Mouse (Mus musculus): ENCODE measurements around the gene Slc4a10. TPM values are rescaled to one million over a fixed set of nuclear protein-coding genes. Genes with fewer than 3 reads are reported as not detected.

Gene Slc4a10
- total RNA-seq, 4 experiments from 2014 or later: 203 to 233 (median 219) TPM

GRCm38 (mm10) chr2:62347762-62348161 lies 301.5 kb downstream of the Slc4a10 start:
- DNase-seq (ENCODE audit: low spot score in 2 of 2): no peak

GRCm38 (mm10) chr2:62352035-62352434 lies 305.8 kb downstream of the Slc4a10 start:
- DNase-seq (ENCODE audit: low spot score in 2 of 2): no peak

GRCm38 (mm10) chr2:62355766-62356165 lies 309.5 kb downstream of the Slc4a10 start:
- DNase-seq (ENCODE audit: low spot score in 2 of 2): no peak

DNA sequence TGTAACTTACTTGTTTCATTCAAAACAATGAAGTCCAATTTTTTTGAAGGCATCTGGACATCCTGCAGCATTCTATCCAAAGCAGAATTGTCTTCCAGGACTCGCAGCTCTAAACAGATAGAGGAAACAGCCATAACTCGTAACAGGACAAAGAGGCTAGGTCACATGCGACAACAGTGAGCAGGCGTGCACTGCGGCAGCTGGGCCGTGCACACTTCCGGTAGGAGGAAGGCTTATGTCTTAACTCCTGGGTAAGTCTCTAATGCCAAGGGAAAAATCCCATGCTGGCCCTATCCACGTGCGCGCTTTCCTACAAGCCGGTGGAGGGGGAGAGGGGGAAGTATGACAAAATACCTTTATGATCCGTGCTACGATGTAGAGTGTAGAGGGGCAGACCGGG lies 310.3 kb downstream of the Slc4a10 start:
- DNase-seq (ENCODE audit: low spot score in 2 of 2): no peak

DNA sequence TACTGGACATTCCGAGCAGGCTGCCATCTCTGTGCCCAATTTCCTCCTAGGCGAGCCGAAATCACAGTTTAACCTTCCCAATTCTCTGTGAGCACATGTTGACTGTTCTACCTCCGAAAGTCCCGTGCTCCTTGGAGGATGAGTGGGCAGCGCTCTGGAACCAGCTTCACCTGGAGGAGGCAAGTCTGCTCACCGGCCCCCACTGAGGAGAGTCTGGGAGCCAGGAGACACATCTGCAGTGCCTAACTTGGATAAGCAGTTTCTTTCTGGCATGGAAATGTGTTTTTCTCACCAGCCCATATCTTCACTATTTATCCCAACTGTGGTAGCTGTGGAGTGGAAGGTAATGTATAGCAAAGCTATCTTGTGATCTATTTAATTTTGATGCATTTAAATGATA lies 311.0 kb downstream of the Slc4a10 start:
- DNase-seq (ENCODE audit: low spot score in 2 of 2): no peak

- DNase-seq (ENCODE audit: low spot score in 2 of 2): no peak
Measured at GRCm38 (mm10) chr2:62360872-62361271, 314.6 kb downstream of the Slc4a10 start.

- no peak for DNase-seq (ENCODE audit: low spot score in 2 of 2)
Measured at GRCm38 (mm10) chr2:62361514-62361913, 315.3 kb downstream of the Slc4a10 start.

DNA sequence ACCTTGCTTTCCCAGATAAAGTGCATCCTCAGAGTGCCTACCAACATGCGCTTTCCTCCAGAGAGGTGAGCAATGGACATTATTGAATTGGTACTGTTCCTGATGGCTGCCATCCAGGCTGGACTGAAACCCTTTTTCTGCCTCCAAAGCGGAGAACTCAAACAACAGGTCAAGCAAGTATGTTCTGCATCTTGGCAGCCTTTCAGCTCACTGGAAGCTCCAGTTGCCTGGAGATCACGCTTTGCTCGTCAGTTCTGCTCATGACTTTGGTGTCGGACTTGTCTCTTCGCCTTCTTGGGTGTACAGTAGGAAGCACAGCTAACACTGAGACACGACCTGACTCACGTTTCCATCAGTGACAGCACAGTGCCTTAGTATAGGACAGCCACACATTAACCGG lies 315.9 kb downstream of the Slc4a10 start:
- DNase-seq (ENCODE audit: low spot score in 2 of 2): no peak

DNA sequence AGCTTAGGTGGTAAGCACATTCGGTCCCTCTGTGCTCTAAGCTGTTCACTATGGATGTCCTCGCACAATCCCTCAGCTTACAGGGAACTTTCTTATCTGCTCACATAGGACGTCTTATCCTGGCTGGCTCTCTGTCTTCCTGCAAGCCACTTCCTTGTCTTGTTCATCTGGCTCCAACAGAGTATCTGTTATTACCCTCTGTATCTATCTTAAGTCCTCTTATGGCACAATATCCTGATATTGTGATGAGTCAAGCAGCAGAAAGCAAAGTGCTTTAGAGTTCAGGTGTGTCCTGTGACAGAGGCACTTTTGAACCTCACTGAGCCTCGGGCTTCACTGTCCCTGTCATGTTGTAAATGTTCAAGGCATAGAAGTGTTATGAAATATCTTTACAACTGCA lies 317.3 kb downstream of the Slc4a10 start:
- DNase-seq (ENCODE audit: low spot score in 2 of 2): no peak

DNA sequence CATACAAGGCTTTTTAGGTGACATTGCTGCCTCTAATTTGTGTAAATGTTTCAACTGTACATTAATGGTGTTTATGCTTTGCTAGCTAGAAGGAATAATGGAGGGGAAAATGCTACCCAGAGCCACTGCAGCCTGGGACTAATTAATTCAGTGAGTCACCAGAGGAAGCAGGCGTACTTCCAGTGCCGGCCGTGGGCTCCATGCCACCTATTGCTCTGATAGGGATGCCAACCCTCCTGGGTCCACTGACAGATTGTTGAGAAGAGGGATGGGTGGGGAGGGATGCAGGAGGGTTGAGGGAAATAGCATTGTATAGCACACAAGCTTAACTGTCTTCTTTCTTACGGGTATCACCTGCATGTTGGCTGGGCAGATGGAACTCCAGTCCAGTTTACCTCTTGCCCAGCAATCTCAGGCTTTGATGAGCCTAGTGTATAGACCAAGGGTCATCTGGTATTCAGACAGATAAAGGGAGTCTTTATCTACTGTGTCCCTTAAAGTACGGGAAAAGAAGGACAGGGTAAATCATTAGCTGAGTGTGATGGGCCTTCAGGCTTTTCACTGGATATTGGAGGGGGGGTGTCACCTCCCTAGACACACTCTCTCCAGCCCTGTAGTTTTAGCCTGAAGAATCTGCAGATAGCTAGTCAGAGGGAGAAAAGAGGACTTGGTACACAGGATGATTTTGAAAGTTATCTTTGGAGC lies 322.2 kb downstream of the Slc4a10 start:
- DNase-seq (ENCODE audit: low spot score in 2 of 2): no peak

GRCm38 (mm10) chr2:62370048-62370447 lies 323.8 kb downstream of the Slc4a10 start:
- no peak for DNase-seq (ENCODE audit: low spot score in 2 of 2)

GRCm38 (mm10) chr2:62373692-62374091 lies 327.4 kb downstream of the Slc4a10 start:
- DNase-seq (ENCODE audit: low spot score in 2 of 2): no peak

Other genes starting within 250 kb of the Slc4a10 start
- 10 to 100 TPM; 34.9 to 53.8 (median 42.1) TPM for gene Tbr1, start 243.5 kb upstream of the Slc4a10 start, total RNA-seq (2022)

All from layer of hippocampus, adult 8-10 months (tissue).